Mouse (Mus musculus): Measurements from ENCODE around the gene Sox9. TPM values are rescaled to one million over a fixed set of nuclear protein-coding genes. Genes with fewer than 3 reads are reported as not detected.

Gene Sox9
- polyA plus RNA-seq (2016; fragmentation: Nextera tagmentation; extraction: Ambion mirVana): 138 and 149 TPM in 2 replicates

- 0% methylated on average over 15 of the region's 15 CpGs for WGBS
- Histone ChIP-seq H3K4me3 (peak within 1 kb of the TSS; percentile 73), H3K36me3 (peaks cover 10% of the 10 kb centered on the region; the same call in 1 of the 2 replicates), H3K9ac (peak within 1 kb of the TSS; percentile 77), H3K9me3 (no peaks in the 10 kb centered on the region), H3K27me3 (peaks cover 15% of the 10 kb centered on the region; the same call in 1 of the 2 replicates), H3K4me2 (replicated peaks) (peak within 1 kb of the TSS; percentile 93), H3K27ac (peak within 1 kb of the TSS; percentile 92), H3K4me1 (peaks cover 40% of the 10 kb centered on the region)
- peak; percentile 79 for ATAC-seq (ENCODE audit: insufficient number of reproducible peaks, insufficient read depth, low FRiP score, low TSS enrichment)
Observed at GRCm38 (mm10) chr11:112781994-112782356, at the start of gene Sox9. Sox9 (plus strand) TSS chr11:112782224.

GRCm38 (mm10) chr11:112732401-112732800, 49.6 kb upstream of the Sox9 start:
- 62% methylated on average over 7 of the region's 7 CpGs for WGBS
- H3K9me3 ChIP-seq: no peaks in the 10 kb centered on the region
- no peak overlapping the region for H3K9ac ChIP-seq
- no peak overlapping the region for H3K4me2 ChIP-seq (replicated peaks)
- H3K27me3 ChIP-seq: no peaks in the 10 kb centered on the region
- H3K27ac ChIP-seq: no peak overlapping the region
- no peak overlapping the region for H3K4me3 ChIP-seq
- no peaks in the 10 kb centered on the region for H3K36me3 ChIP-seq
- 0 out of 2 replicates have a peak, but pooled peaks cover 6% of the 10 kb centered on the region for H3K4me1 ChIP-seq
- ATAC-seq (ENCODE audit: insufficient number of reproducible peaks, insufficient read depth, low FRiP score, low TSS enrichment): no peak

- Histone ChIP-seq H3K36me3 (no peaks in the 10 kb centered on the region), H3K9ac (no peak overlapping the region), H3K4me2 (replicated peaks) (no peak overlapping the region), H3K27ac (no peak overlapping the region), H3K4me3 (no peak overlapping the region), H3K27me3 (no peaks in the 10 kb centered on the region), H3K4me1 (no peaks in the 10 kb centered on the region), H3K9me3 (no peaks in the 10 kb centered on the region)
- WGBS: 38% methylated on average over 5 of the region's 5 CpGs
- no peak for ATAC-seq (ENCODE audit: insufficient number of reproducible peaks, insufficient read depth, low FRiP score, low TSS enrichment)
Observed at GRCm38 (mm10) chr11:112737071-112737470, 45.0 kb upstream of the Sox9 start.

GRCm38 (mm10) chr11:112739681-112740080, 42.3 kb upstream of the Sox9 start:
- no peak for ATAC-seq (ENCODE audit: insufficient number of reproducible peaks, insufficient read depth, low FRiP score, low TSS enrichment)
- Histone ChIP-seq H3K4me2 (replicated peaks) (no peak overlapping the region), H3K4me3 (no peak overlapping the region), H3K9me3 (no peaks in the 10 kb centered on the region), H3K27me3 (no peaks in the 10 kb centered on the region), H3K36me3 (no peaks in the 10 kb centered on the region), H3K4me1 (no peaks in the 10 kb centered on the region), H3K27ac (no peak overlapping the region), H3K9ac (no peak overlapping the region)
- 79% methylated on average over 1 of the region's 1 CpGs for WGBS

GRCm38 (mm10) chr11:112756516-112756915, 25.5 kb upstream of the Sox9 start:
- 33% methylated on average over 4 of the region's 4 CpGs for WGBS
- H3K4me1 ChIP-seq: no peaks in the 10 kb centered on the region
- no peaks in the 10 kb centered on the region for H3K9me3 ChIP-seq
- H3K27ac ChIP-seq: no peak overlapping the region
- no peak overlapping the region for H3K4me3 ChIP-seq
- no peak overlapping the region for H3K4me2 ChIP-seq (replicated peaks)
- peaks cover 4% of the 10 kb centered on the region; the same call in 1 of the 2 replicates for H3K27me3 ChIP-seq
- no peaks in the 10 kb centered on the region for H3K36me3 ChIP-seq
- no peak for ATAC-seq (ENCODE audit: insufficient number of reproducible peaks, insufficient read depth, low FRiP score, low TSS enrichment)
- H3K9ac ChIP-seq: no peak overlapping the region

GRCm38 (mm10) chr11:112758056-112758455, 24.0 kb upstream of the Sox9 start:
- no peaks in the 10 kb centered on the region for H3K4me1 ChIP-seq
- H3K4me2 ChIP-seq (replicated peaks): no peak overlapping the region
- H3K27me3 ChIP-seq: peaks cover 4% of the 10 kb centered on the region; the same call in 1 of the 2 replicates
- 66% methylated on average over 9 of the region's 9 CpGs for WGBS
- no peaks in the 10 kb centered on the region for H3K9me3 ChIP-seq
- H3K36me3 ChIP-seq: no peaks in the 10 kb centered on the region
- H3K27ac ChIP-seq: no peak overlapping the region
- no peak overlapping the region for H3K4me3 ChIP-seq
- ATAC-seq (ENCODE audit: insufficient number of reproducible peaks, insufficient read depth, low FRiP score, low TSS enrichment): no peak
- H3K9ac ChIP-seq: no peak overlapping the region

GRCm38 (mm10) chr11:112766956-112767355, 15.1 kb upstream of the Sox9 start:
- Histone ChIP-seq H3K9ac (no peak overlapping the region), H3K4me2 (replicated peaks) (no peak overlapping the region), H3K4me3 (no peak overlapping the region), H3K27ac (no peak overlapping the region), H3K36me3 (no peaks in the 10 kb centered on the region), H3K4me1 (no peaks in the 10 kb centered on the region), H3K9me3 (no peaks in the 10 kb centered on the region), H3K27me3 (no peaks in the 10 kb centered on the region)
- ATAC-seq (ENCODE audit: insufficient number of reproducible peaks, insufficient read depth, low FRiP score, low TSS enrichment): no peak
- WGBS: 87% methylated on average over 4 of the region's 4 CpGs

GRCm38 (mm10) chr11:112767531-112768041, 14.4 kb upstream of the Sox9 start:
- WGBS: 79% methylated on average over 15 of the region's 15 CpGs
- H3K4me3 ChIP-seq: no peak overlapping the region
- no peak for ATAC-seq (ENCODE audit: insufficient number of reproducible peaks, insufficient read depth, low FRiP score, low TSS enrichment)
- no peaks in the 10 kb centered on the region for H3K9me3 ChIP-seq
- peaks cover under 1% of the 10 kb centered on the region; the same call in 1 of the 2 replicates for H3K4me1 ChIP-seq
- no peak overlapping the region for H3K9ac ChIP-seq
- no peak overlapping the region for H3K4me2 ChIP-seq (replicated peaks)
- no peaks in the 10 kb centered on the region for H3K36me3 ChIP-seq
- H3K27ac ChIP-seq: no peak overlapping the region
- H3K27me3 ChIP-seq: no peaks in the 10 kb centered on the region

- Histone ChIP-seq H3K9ac (no peak overlapping the region), H3K4me1 (peaks cover 6% of the 10 kb centered on the region), H3K4me3 (no peak overlapping the region), H3K36me3 (no peaks in the 10 kb centered on the region), H3K4me2 (replicated peaks) (no peak overlapping the region), H3K27me3 (peaks cover 23% of the 10 kb centered on the region; the same call in 1 of the 2 replicates), H3K27ac (no peak overlapping the region), H3K9me3 (no peaks in the 10 kb centered on the region)
- 57% methylated on average over 11 of the region's 11 CpGs for WGBS
- no peak for ATAC-seq (ENCODE audit: insufficient number of reproducible peaks, insufficient read depth, low FRiP score, low TSS enrichment)
Observed at GRCm38 (mm10) chr11:112772791-112773355, 9.2 kb upstream of the Sox9 start.

GRCm38 (mm10) chr11:112779762-112780161, 2.3 kb upstream of the Sox9 start:
- Histone ChIP-seq H3K4me1 (peaks cover 34% of the 10 kb centered on the region), H3K4me2 (replicated peaks) (peak overlapping the region; percentile 93), H3K27ac (0 out of 2 replicates have a peak overlapping the region, but pooled peaks have one; percentile 6), H3K36me3 (peaks cover 5% of the 10 kb centered on the region; the same call in 1 of the 2 replicates), H3K4me3 (no peak overlapping the region), H3K9ac (no peak overlapping the region), H3K27me3 (peaks cover 29% of the 10 kb centered on the region; the same call in 1 of the 2 replicates), H3K9me3 (no peaks in the 10 kb centered on the region)
- 1% methylated on average over 10 of the region's 10 CpGs for WGBS
- no peak for ATAC-seq (ENCODE audit: insufficient number of reproducible peaks, insufficient read depth, low FRiP score, low TSS enrichment)

GRCm38 (mm10) chr11:112780394-112780920, 1.6 kb upstream of the Sox9 start:
- H3K4me3 ChIP-seq: peak overlapping the region; percentile 73
- H3K4me2 ChIP-seq (replicated peaks): peak overlapping the region; percentile 93
- peaks cover 10% of the 10 kb centered on the region; the same call in 1 of the 2 replicates for H3K36me3 ChIP-seq
- WGBS: 7% methylated on average over 19 of the region's 19 CpGs
- no peaks in the 10 kb centered on the region for H3K9me3 ChIP-seq
- H3K4me1 ChIP-seq: peaks cover 40% of the 10 kb centered on the region
- peak overlapping the region; percentile 67; the same call in 1 of the 2 replicates for H3K9ac ChIP-seq
- peaks cover 23% of the 10 kb centered on the region; the same call in 1 of the 2 replicates for H3K27me3 ChIP-seq
- ATAC-seq (ENCODE audit: insufficient number of reproducible peaks, insufficient read depth, low FRiP score, low TSS enrichment): no peak
- H3K27ac ChIP-seq: no peak overlapping the region

Data from embryonic facial prominence, embryonic 12.5 days (tissue).